Mouse (Mus musculus) left cerebral cortex, postnatal 36 days (tissue): ENCODE data around the gene Gm498. TPM values are rescaled to one million over a fixed set of nuclear protein-coding genes. Genes with fewer than 3 reads are reported as not detected.

Source experiments
- DNase-seq, 2 experiments: peaks; one replicate each; pipeline ENCODE4 v3.0.0; 2021 to 2022; ENCODE audit warnings: low spot score in 2 of 2, mixed read lengths in 1 of 2
- intact Hi-C: fragments of 180-260 bp; cut with DNase I; formaldehyde crosslinking; loops from one replicate; pipeline ENCODE4 v1.15.1; 2025
- total RNA-seq, 2 experiments: library from RNA; stranded (reverse); gene quantifications; 2 replicates each; pipeline ENCODE4 v1.2.3; 2021

Gm498 gene
- total RNA-seq: not detected

DNA sequence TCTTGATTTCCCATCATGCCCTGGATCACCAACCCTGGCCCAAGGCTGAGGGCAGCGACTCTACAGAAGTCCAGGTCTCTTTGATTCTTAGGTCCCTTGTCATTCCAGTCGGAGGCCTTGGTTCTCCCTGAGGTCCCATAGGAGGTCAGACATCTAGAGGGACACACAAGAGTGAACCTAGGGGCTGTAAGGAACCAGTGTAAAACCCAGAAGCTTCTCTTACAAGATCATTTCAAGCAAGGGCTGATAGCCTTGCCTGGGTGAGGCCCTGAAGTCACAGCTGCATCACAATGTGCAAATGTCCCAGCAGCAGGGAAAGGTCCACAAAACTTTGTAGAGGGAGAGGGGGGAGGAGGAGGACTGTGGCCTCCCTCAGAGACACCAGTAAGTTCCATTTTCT lies at the start of gene Gm498:
TSS of gene Gm498 (plus strand) at position 301 of the 400 bp plus-strand sequence.
- DNase-seq: no peak
- intact Hi-C loops: no loop called here

DNA sequence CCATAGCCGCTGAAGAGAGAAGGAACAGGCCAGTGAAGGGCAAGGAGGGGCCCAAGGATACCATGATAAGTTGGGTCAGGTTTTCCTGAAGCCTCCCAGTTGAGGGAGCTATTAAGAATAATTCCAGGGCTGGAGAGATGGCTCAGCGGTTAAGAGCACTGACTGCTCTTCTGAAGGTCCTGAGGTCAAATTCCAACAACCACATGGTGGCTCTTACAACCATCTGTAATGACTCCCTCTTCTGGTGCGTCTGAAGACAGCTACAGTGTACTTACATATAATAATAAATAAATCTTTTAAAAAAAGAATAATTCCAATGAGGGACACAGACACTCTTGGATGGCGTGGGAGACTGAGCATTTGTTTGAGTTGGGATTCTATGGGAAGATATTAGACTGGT lies 47.4 kb upstream of the Gm498 start:
- DNase-seq: no peak
- intact Hi-C loops: no loop called here

DNA sequence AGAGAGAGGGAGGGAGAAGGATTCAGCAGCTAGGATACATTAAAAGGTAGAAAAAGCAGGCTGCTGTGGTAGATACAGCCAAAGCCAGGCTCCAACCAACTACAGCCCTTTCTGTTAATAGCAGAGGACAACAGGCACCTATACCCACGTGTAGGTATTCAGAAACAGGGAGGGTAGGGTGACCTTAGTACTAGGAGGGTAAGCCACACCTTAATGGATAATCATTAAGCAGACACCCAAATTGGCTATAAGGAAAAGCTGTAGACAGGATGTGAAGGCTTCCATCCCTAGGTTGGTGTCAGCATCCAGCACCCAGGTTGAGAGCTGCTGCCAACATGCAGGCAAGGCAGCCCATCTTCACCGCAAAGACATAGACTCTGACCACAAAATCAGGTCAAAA lies 45.4 kb upstream of the Gm498 start:
- intact Hi-C loops: no loop called here
- no peak for DNase-seq

DNA sequence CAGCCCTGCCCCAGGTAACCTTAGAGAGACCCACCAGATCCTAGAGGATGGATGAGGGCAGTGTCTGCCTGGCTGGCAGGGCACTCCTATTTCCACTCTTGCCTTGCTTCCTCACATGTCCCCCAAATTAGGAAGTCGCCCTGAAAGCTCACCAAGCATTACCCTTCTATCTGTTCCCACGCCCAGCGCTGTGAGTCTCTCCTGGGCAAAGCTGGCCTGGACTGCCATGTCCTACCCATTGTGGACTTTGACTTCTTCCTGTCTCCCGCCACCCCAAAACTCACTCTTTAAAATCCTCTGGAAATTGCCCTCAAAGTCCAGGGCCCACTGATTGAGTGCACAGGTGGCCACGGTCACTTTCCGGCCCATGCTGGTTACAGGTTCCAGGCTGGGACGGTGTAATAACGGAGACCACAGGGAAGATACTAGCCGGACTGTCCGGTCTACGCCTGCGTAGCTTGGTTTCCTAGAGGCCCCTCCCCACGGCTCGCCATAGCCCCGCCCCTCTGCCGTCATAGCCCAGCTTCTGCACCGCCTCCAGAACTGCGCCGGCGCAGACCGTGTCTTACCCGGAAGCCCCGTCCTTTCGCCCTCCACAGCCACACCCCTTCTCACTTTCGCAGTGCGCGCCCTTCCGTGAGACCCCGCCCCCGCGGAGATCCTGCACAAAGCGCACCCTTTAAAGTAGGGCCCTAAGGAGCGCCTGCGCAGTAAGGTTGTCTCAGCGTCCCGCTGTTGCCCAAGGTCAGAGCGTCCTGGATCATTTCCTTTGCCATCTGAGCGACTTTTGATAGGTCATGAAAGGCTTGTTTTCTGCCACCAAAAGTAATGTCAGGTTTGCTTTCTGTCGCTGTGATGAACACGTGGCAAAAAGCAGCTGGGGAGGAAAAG lies 44.0 kb upstream of the Gm498 start, which contains the start of the genes Nadsyn1 and Dhcr7:
TSS of gene Nadsyn1 (minus strand) at position 475 of the 891 bp plus-strand sequence.
TSS of gene Dhcr7 (plus strand) at position 771 of the 891 bp plus-strand sequence.
- intact Hi-C loops: no loop called here
- peak; percentile 99 for DNase-seq

DNA sequence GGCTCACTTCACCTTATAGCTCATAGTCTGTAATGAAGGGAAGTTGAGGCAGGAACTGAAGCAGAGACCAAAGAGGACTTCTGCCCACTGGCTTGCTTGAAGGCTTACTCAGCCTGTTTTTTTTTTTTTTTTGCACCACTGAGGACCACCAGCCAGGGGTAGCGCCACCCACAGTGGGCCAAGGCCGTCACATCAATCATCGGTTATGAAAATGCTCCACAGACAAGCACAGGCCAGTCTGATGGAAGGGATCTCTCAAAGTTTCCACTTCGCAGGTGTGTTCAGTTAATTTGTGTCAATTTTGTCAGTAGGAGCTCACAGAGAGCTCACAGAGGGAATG lies 43.4 kb upstream of the Gm498 start:
- DNase-seq: no peak
- intact Hi-C loops: no loop called here

DNA sequence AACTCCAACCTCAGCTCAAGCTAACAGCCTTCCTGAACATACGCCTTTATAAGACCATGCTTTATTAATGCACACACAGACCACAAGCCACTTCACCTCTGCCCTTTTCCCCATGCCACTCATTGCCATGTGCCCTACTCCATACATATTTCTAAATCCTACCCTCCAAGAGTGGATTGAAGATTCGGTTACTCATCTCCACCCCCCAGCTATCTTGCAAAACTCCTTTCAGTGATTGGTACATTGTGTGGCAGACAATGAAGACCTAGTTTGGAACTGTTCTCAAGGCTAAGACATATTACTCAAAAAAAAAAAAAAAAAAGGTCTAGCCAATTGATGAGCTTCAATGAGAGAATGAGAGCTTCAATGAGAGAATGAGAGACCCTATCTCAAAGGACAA lies 39.7 kb upstream of the Gm498 start:
- intact Hi-C loops: loop anchor here (5.0 kb wide), 1 partner anchor 245 kb away; no protein-coding TSS in a partner anchor
- no peak for DNase-seq

DNA sequence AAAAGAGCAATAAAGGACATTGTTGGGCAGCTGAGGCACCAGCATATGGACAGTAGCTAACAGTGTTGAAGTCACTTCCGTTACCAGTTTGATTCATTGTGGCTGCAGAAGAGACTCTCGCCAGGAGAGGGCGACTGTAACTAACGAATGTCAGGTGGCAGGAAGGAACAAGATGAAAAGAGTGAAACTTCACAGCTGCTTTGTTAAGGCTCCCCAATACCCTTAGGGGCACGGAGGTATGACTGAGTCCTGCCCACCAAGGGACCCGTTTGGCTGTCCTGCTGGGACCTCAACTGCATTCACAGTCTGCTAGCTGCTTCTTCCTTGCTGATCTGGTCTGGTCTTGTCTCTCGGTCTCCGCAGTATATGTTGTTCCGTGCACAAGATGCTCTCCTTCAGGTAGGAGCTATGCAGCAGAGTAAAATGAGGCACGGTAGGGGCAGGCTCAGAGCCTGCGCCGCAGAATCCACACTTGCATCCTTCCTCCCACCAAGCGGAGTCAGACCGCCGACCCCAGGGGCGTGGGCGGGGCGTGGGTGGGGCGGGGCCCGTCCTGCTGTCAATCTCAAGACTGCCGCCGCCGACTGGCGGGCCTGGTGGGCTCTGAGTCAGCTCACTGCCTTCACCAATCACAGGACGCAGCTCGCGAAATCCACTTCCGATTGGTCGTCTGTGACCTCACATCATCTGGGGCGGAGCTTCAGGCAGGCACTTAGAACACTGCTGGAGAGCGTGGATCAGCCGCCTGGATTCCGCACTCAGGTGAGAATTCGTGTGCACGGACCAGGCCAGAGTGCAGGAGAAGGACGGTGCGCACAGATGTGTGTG lies 36.9 kb upstream of the Gm498 start:
- intact Hi-C loops: loop anchor here (1.0 to 5.0 kb wide), 2 partner anchors 78 to 243 kb away; no protein-coding TSS in a partner anchor
- DNase-seq: peak; percentile 94 to 95

DNA sequence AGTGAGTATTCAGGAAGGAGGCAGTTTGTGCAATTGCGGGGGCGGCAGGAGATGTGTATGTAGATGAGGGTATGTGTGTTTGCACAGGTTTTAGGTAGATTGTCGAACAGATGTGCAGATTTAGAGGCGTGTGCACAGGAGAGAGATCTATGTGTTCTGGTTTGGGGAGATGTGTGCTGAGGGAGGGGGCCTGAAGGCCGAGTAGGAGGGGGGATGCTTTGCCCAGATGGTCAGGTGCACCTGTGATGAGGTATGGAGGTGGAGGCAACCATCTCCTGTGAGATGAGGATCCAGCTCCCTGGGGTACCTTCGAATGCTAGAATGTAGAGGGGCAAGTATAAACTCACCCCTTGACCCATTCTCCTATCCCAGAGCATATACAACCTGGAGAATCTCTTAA lies 36.2 kb upstream of the Gm498 start:
- intact Hi-C loops: no loop called here
- DNase-seq: no peak

DNA sequence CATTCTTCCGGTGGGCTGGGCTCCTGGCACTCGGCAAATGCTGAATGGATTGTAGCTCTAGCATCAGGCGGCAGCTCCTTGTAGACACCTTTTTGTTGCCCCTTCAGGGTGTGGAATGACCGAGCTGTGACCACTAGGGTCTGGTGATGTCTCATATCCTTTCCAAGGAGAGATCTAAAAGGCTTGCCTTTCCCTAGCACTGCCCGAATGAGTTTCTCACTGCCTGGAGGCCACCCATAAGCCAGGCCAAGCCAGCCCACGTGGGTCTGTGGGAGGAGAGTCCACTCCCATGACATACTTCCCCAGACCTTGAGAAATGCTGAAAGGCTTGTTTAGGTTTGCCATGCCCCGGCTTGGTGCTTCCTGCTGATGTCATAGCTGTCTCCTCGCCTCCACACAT lies 34.4 kb upstream of the Gm498 start:
- intact Hi-C loops: no loop called here
- no peak for DNase-seq

DNA sequence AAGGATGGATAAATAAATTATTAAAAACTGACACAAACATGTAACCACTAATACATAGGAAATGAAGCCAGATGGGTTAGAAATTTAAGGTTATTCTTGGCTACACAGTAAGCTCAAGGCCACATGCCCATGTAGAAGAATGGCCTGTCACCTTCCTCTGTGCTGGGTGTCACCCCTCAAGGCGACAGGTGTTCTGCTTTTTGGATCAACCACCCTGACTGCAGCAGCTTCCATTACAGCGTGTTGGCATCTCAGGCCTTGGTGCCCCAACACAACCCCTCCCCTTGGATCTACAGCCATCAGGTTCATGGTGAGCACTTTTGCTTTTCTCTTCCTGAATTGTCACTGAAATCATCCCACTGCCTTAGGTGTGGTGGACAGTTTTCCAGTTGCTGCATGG lies 34.0 kb upstream of the Gm498 start:
- intact Hi-C loops: no loop called here
- no peak for DNase-seq

DNA sequence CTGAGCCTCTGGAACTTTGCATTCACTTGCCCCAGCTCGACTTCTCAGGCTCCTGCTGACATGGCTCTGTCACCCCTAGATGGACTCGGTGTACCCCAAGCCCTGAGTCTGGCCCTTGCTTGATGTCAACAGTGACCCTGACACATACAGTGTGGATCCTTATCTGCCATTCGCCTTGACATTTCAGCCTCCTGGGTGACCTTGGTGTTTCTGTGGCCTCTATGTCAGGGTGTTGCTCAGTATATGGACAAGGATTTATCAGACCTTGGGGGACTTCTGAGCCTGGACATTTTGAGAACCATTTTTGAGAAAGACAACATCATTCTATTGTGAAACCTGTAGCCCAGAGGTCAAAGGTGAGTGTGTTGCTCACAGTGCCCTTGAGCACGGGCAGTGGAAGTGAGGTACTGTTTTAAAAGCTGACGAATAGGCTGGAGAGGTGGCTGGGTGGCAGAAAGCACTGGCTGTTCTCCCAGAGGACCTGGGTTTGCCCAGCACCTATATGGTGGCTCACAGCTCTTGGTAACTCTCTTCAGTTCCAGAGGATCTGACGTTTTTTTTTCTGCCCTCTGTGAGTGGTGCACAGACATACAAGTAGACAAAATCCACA lies 33.0 kb upstream of the Gm498 start:
- no peak for DNase-seq
- intact Hi-C loops: no loop called here

DNA sequence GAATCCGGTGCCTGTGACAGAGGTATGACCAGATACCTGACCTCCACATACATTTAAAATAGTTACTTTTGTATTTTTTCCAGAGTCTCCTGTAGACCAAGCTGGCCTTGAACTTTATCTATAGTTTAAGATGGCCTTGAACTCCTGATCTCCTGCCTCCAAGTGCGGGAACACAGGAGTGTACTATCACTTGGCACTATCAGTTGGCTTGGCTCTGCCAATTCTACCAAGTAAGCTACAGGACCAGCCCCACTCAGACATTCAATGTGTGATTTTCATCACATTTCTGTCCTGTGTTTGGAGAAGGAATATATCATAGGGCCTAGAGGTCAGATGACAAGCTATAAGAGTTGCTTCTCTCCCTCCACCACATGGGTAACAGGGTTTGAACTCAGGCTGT lies 32.3 kb upstream of the Gm498 start:
- no peak for DNase-seq
- intact Hi-C loops: no loop called here

DNA sequence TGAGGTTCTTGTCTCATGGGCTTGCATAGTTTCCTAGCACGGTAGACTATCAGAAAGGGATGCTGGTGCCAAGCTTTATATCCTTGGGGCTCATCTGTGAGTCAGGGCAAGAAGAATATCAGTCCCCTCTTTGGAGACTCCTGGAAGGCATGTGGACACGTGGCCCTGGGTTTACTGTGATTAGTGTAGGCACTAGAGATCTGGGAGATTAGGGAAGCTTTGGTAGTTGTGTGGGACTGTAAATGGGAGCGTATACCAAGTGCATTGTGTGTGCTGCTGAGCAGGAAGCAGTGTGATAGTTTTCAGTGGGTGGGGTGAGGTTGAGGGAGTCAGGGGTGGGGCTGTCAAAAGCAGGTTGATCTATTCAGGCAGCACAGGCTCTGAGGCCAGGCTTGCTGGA lies 31.7 kb upstream of the Gm498 start:
- no peak for DNase-seq
- intact Hi-C loops: no loop called here

DNA sequence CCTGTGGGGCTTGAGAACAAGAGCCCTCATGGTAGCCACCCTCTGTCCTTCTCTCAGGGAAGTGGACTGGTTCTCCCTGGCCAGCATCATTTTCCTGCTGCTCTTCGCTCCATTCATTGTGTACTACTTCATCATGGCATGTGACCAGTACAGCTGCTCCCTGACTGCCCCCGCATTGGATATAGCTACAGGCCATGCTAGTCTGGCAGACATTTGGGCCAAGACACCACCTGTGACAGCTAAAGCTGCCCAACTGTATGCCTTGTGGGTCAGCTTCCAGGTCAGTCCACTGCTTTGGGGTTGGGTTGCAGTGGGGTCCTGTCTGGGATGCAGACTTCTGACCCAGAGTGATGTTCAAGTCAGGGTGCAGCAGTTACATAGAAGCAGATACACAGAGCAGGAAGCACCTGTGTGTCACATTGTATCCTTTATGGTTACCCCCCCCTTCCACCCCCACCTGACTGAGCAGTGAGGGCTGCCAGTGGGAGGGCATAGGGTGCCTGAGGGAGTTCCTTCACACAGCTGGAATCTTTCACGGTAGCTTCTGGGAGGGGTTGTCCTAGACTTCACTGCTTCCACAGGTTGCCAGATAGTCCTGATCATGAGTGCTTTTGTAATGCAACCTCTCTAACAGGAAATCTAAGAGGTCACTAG lies 28.8 kb upstream of the Gm498 start:
- intact Hi-C loops: no loop called here
- no peak for DNase-seq

DNA sequence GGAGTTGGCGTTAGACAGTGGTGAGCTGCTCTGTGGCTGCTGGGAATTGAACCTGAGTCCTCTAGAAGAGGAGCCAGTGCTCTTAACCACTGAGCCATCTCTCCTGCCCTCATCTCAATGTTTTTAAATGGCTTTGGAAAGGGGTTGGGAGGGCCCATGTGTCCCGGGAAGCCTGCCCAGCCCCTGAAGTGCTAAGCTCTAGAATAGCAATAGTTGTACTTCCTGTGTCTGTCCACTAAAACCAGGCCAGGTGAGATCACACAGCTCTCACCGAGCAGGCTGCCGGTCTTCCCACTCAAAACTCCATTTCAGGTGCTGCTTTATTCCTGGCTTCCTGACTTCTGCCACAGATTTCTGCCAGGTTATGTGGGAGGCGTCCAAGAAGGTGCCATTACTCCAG lies 26.5 kb upstream of the Gm498 start:
- no peak for DNase-seq
- intact Hi-C loops: no loop called here

DNA sequence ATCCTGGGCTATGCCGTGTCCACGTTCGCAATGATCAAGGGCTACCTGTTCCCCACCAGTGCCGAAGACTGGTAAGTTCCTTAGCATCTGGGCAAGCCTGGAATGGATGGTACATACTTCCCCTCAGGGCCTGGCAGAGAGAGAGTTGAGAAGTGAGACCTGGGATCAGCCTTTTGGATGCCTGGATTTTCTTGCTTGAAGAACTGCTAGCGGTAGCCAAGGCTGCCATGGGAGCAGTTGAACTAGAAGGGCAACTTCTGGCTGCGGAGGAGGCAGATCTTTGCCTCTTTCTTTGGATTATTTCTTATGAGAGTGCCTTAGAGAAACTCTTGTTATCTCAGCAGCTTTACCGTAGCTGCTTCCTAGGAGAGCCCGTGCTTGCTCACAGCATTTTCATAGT lies 25.3 kb upstream of the Gm498 start:
- intact Hi-C loops: no loop called here
- DNase-seq: no peak

DNA sequence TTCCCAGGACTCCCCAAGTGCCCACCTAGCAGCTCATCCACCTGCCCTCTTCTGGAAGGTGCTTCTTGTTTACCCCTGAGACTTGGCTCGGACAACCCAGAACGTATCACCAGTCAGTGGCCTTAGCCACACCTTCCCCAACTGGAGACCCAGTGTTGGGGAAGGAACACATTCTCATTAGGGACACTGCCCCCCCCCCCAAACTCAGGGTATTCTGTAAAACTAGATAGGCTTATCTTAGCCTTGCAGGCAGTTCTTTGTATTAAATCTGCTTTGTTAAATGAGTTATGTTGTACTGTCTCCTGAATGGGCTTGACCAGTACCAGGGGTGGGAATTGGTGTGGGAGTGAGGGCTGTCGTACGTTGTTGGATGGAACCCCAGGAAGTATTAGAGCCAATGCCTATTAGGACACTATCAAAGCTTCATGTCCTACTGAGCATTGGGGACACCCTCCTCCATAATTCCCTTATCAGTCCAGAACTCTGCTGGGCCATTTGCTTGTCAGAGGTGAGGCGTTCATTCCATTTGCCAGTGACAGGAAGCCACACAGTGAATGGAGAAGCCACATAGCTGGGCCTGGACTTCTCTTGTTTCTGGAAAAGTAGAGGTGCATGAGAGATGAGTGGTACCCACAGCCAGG lies 18.4 kb upstream of the Gm498 start:
- DNase-seq: no peak
- intact Hi-C loops: no loop called here

DNA sequence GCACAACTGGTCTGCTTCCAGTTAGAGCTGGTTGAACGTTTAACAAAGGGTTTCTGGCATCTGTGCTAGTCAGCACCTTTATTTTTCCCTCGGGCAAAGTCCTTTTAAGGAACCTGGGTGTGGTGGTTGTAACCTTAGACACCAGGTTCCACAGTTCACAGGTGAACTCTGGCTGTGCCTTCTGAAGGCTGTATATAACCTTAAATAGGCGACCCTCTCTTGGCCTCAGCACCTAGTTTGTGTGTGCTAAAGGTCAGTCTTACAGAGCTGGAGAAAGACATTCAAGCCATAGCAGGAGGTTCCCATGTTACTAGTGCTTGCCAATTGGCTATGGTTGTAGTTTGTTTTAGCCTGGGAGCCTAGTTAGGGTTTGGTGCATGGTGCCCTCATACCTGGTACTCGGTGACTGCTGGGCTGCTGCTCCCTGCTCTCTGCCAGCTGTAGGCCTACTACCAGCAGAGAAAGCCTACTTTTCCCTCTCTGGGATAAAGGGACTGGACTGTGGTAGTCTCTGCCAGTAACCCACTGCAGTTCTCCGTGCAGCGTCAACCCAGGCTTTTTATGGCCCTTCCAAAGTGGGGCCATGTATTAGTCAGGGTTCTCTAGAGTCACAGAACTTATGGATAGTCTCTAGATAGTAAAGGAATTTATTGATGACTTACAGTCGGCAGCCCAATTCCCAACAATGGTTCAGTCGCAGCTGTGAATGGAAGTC lies 17.7 kb upstream of the Gm498 start:
- intact Hi-C loops: no loop called here

DNA sequence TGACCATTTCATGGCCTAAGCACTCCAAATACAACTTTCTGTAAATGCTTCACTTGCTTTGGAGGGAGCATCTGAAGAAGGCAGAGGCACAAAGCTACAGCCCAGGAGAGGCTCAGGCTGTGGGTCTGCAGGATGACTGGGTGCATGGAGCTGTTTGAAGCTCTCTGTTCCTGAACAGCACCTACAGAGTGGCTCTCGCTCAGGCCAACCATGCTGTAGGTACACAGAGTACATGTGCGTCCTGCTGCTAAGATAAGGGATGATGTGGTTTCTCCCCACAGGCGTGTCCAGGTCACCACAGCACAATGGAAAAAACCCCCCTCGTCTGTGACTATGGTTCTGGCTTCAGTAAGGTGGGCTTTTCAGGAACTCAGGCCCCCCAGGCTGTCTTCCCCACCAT lies 2.2 kb downstream of the Gm498 start:
- intact Hi-C loops: no loop called here

More for the DNA sequence above, 17.7 kb upstream of the Gm498 start:
- no peak for DNase-seq

More for the DNA sequence above, 2.2 kb downstream of the Gm498 start:
- no peak for DNase-seq
